Mouse (Mus musculus) intestine, postnatal 0 days (tissue): ENCODE measurements around the gene Tmprss13. TPM values are rescaled to one million over a fixed set of nuclear protein-coding genes. Genes with fewer than 3 reads are reported as not detected.
A peak's percentile ranks its signal among the peaks of the same experiment; 100 is the strongest.

ENCODE experiments used
- ATAC-seq: fragments of 200-750 bp; cut with Nextera tagmentation; 2 replicates; pipeline ENCODE4 v1.8.0; 2017; ENCODE audit warnings: mild to moderate bottlenecking, moderate TSS enrichment, moderate library complexity
- H3K27ac ChIP-seq: fragments of 300-500 bp; sonication (generic); 2 replicates; pipeline ENCODE4 v1.5.1; 2014; ENCODE audit warnings: mild to moderate bottlenecking, low read depth, low read length, moderate library complexity
- H3K27me3 ChIP-seq: fragments of 300-500 bp; sonication (generic); replicated peaks from 2 replicates; pipeline ENCODE4 v1.6.1; 2014; ENCODE audit warnings: low read length, mixed read lengths; ENCODE audit not compliant: control insufficient read depth, insufficient read depth
- H3K36me3 ChIP-seq: fragments of 300-500 bp; sonication (generic); 2 replicates; pipeline ENCODE4 v1.6.1; 2014; ENCODE audit warnings: mild to moderate bottlenecking, moderate library complexity; ENCODE audit not compliant: control insufficient read depth, insufficient read depth
- H3K4me1 ChIP-seq: fragments of 300-500 bp; sonication (generic); replicated peaks from 2 replicates; pipeline ENCODE4 v1.6.1; 2014; ENCODE audit warnings: antibody characterized with exemption, low read length, mixed read lengths; ENCODE audit not compliant: control insufficient read depth, insufficient read depth
- H3K4me2 ChIP-seq: fragments of 300-500 bp; sonication (generic); replicated peaks from 2 replicates; pipeline ENCODE4 v1.6.1; 2014; ENCODE audit warnings: low read depth, mild to moderate bottlenecking, moderate library complexity
- H3K4me3 ChIP-seq: fragments of 300-500 bp; sonication (generic); 2 replicates; pipeline ENCODE4 v1.5.1; 2014; ENCODE audit warnings: low read depth, low read length
- H3K9ac ChIP-seq: fragments of 300-500 bp; sonication (generic); 2 replicates; pipeline ENCODE4 v1.6.1; 2014; ENCODE audit warnings: mild to moderate bottlenecking, low read depth, low read length
- H3K9me3 ChIP-seq: fragments of 300-500 bp; sonication (generic); 2 replicates; pipeline ENCODE4 v1.6.1; 2016; ENCODE audit warnings: mixed run types; ENCODE audit not compliant: control insufficient read depth
- CTCF ChIP-seq: sonication (generic); IDR thresholded peaks from 2 replicates; pipeline ENCODE4 v1.5.1; 2016; ENCODE audit warnings: low read depth, mild to moderate bottlenecking, control low read depth, antibody characterized with exemption, moderate library complexity
- WGBS: fragments of 180-500 bp; shearing (Covaris S2); extraction: QIAGEN DNeasy Blood & Tissue Kit; methylation state at CpG from one replicate; pipeline ENCODE4 v1.1.7; 2014; 5-methylcytosine and 5-hydroxymethylcytosine counted together
- polyA plus RNA-seq: library from polyadenylated mRNA; unstranded; fragments of >200 nt; fragmentation: Nextera tagmentation; extraction: Ambion mirVana; gene quantifications from 2 replicates; pipeline ENCODE4 v1.2.1, GENCODE M21; 2015

Tmprss13 gene
- polyA plus RNA-seq, 1 experiment from 2014 or later: 0.04 TPM

DNA sequence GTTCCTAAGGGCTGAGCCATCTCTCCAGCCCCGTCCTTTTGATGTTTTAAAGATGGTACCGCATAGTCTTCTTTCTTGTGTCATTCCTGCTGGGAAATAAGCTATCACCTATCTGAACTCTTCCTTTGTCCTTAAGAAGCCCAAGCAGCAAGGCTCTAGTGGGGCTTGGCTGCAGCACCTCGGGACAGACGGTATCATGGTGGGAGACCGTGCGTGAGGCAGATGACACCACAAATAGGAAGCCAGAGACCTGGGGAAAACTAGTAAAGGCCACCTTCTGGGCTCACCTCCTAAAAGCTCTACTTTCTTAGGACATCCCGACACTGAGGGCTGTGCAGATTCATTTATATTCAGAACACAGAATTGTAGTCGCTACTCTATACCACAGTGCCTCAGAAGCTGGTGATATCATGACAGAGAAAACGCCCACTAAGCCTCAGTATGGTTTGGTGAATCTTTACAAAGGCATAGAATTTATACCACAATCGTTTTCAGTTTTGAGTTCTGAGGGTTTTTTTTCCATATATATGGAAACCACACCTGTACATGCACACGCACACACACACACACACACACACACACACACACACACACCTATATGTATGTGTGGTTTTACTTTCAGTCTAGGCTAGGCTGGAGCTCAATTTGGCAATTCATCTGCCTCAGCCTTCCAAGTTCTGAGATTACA is 27.3 kb upstream of the Tmprss13 start:
- Histone ChIP-seq H3K4me1 (no peaks in the 10 kb centered on the region), H3K4me2 (no peak overlapping the region), H3K9me3 (no peaks in the 10 kb centered on the region), H3K36me3 (no peaks in the 10 kb centered on the region), H3K9ac (no peak overlapping the region), H3K27me3 (no peaks in the 10 kb centered on the region), H3K27ac (no peak overlapping the region), H3K4me3 (no peak overlapping the region)
- WGBS: 85% methylated on average over 11 of the region's 11 CpGs
- no peak for ATAC-seq
- TF ChIP-seq CTCF: no peak

DNA sequence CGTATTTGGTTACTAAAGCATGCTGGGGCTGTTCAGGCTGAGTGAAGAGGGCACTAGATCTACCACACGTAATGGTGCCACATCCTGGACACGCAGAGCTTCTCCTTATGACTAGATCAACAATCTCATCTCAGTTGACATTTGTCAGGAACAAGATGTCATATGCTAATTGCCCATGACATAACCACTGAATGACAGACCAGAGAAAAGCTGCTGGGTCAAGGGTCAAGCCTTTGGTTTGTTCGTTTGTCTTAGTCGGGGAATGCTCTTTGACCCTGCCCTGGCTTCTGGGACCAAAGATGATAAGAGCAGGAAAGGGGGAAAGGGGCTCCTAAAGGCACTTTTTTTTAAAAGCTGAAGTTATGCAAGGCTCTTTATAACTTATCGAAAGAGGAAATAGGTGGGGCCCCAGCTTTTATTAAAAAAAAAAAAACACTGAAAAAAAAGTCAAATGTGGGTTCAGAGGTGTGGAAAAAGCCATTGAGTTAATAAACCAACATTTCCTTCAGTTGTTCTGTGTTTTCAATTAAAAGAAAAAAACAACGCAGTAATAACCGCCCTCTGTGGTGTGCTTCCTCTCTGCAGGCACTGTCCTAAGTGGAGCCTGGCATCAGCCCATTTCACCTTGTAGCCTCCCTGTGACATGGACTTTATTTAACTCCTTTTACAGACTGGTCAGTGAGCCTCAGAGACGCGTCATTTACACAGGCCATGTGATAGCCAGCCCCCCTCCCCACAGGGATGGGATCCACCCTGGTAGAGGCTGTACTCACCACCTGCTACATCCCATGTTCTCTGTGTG is 24.5 kb upstream of the Tmprss13 start:
- Histone ChIP-seq H3K4me3 (no peak overlapping the region), H3K4me1 (no peaks in the 10 kb centered on the region), H3K9me3 (no peaks in the 10 kb centered on the region), H3K27me3 (no peaks in the 10 kb centered on the region), H3K27ac (no peak overlapping the region), H3K36me3 (no peaks in the 10 kb centered on the region), H3K4me2 (no peak overlapping the region), H3K9ac (no peak overlapping the region)
- 0 out of 2 replicates have a peak, but pooled peaks have one; percentile 19 for ATAC-seq
- 26% methylated on average over 10 of the region's 10 CpGs for WGBS
- TF ChIP-seq CTCF: no peak

DNA sequence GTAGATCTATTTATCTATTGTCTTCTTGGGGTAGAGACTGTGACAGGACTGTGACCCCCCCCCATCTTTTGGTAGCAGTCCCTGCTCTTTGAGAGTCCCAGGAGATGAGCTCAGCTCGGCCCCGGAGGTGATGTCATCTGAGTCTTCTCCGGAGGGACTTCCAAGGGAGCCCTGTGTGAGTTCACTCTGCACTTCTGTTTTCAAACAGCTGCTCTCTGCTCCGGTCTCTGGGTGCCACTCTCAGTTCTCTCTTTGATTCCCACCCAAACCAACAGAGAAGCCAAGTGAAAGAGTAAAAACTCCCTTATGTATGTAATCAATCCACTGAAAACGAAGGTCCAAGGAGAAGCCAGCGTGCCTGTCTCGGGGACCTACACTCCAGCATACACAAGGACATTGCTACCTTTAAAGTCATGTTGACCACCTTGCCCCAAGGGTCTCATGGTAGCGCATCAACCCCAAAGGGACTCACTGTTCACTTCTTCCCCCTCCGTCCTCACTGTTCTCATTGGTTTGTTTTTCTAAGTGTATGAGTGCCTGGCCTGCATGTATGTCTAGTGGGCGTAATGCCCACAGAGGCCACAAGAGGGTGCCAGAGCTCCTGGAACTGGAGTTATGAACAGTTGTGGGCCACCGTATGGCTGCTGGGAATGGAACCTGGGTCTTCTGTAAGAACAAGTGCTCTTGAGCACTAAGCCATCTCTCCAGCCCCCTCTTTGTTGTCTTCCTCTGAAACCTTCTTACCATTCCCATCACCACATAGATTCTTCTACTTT is 19.5 kb upstream of the Tmprss13 start:
- 81% methylated on average over 11 of the region's 11 CpGs for WGBS
- no peak overlapping the region for H3K27ac ChIP-seq
- no peak overlapping the region for H3K4me2 ChIP-seq
- H3K4me1 ChIP-seq: no peaks in the 10 kb centered on the region
- peak; percentile 78 for TF ChIP-seq CTCF
- no peak overlapping the region for H3K9ac ChIP-seq
- no peaks in the 10 kb centered on the region for H3K27me3 ChIP-seq
- no peak overlapping the region for H3K4me3 ChIP-seq
- 0 out of 2 replicates have a peak, but pooled peaks cover 4% of the 10 kb centered on the region for H3K9me3 ChIP-seq
- ATAC-seq: no peak
- no peaks in the 10 kb centered on the region for H3K36me3 ChIP-seq

DNA sequence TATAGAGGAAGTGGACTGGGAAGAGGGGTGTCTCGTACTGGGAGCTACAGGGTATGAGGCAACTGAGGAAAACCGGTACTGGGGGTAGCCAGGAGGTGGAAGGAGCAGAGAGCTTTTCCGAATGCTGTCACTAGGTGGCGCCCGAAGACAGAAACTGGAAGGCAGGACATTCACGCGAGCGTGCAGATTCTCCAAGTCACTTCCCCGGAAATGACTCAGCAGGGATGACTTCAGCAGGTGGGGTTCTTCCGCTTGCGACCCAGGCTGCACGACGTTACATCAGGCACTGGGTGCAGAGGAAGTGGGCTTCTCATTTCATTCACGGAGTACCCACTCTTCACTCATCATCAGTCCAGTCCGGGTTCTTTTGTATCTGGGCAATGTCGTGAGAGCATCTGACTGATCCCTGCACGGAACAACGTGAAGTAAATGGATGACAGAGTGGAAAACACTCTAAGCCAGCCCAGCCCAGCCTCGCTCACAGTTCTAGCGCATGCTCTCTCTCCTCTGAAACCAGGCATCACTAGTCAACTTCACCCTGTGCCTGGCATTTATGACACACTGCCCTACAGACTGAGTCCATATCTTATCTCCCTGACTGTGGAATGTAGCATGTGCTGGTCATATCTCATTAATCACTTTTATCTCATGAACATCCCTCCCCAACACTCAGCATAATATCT is 18.3 kb upstream of the Tmprss13 start:
- H3K9ac ChIP-seq: no peak overlapping the region
- peak overlapping the region; percentile 61 for H3K4me2 ChIP-seq
- H3K36me3 ChIP-seq: no peaks in the 10 kb centered on the region
- 8% methylated on average over 20 of the region's 20 CpGs for WGBS
- peak overlapping the region; percentile 30; the same call in 1 of the 2 replicates for H3K27ac ChIP-seq
- peak overlapping the region; percentile 23 for H3K4me3 ChIP-seq
- H3K9me3 ChIP-seq: 0 out of 2 replicates have a peak, but pooled peaks cover 4% of the 10 kb centered on the region
- H3K4me1 ChIP-seq: no peaks in the 10 kb centered on the region
- TF ChIP-seq CTCF: peak; percentile 96
- peak; percentile 81 for ATAC-seq
- H3K27me3 ChIP-seq: no peaks in the 10 kb centered on the region

DNA sequence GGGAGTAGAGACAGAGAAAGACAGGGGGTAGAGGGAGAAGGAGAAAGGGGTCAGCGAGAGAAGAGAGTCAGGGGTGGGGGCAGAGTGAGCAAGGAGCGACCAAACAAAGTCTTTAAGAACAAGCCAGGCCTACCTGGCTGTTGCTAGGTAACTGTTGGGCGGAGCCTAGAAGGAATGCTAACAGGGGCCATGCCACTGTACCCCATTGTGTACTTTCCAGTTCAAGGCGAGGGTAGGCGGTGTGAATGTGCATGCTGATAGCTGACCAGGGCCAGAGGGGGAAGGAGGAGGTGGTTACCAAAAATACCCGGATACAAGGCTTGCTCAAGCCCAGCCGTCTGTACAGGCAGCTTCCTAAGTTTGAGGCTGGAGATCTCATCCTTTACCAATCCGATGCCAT is 17.1 kb upstream of the Tmprss13 start:
- Histone ChIP-seq H3K9ac (no peak overlapping the region), H3K4me3 (no peak overlapping the region), H3K4me2 (no peak overlapping the region), H3K4me1 (no peaks in the 10 kb centered on the region), H3K9me3 (0 out of 2 replicates have a peak, but pooled peaks cover 4% of the 10 kb centered on the region), H3K27ac (no peak overlapping the region), H3K27me3 (no peaks in the 10 kb centered on the region), H3K36me3 (no peaks in the 10 kb centered on the region)
- no peak for TF ChIP-seq CTCF
- 82% methylated on average over 8 of the region's 8 CpGs for WGBS
- ATAC-seq: no peak
